Mouse (Mus musculus) E14TG2a.4 (cell line): ENCODE measurements around the gene Ppt2.
A peak's percentile ranks its signal among the peaks of the same experiment; 100 is the strongest.

ENCODE experiments used
- H3K27me3 ChIP-seq: 2 replicates; pipeline ENCODE4 v1.6.1; 2014; ENCODE audit warnings: low read length, control low read depth; ENCODE audit not compliant: insufficient read depth
- H3K36me3 ChIP-seq: 2 replicates; pipeline ENCODE4 v1.6.1; 2014; ENCODE audit warnings: low read length, control low read depth; ENCODE audit not compliant: insufficient read depth
- H3K4me1 ChIP-seq: replicated peaks from 2 replicates; pipeline ENCODE4 v1.6.1; 2014; ENCODE audit warnings: low read depth, low read length, control low read depth
- H3K4me3 ChIP-seq: replicated peaks from 2 replicates; pipeline ENCODE4 v1.5.1; 2014; ENCODE audit warnings: mild to moderate bottlenecking, low read length
- H3K9me3 ChIP-seq: 2 replicates; pipeline ENCODE4 v1.6.1; 2014; ENCODE audit warnings: low read length, control low read depth
- CTCF ChIP-seq: conservative IDR thresholded peaks from 2 replicates; pipeline ENCODE4 v1.5.1; 2014; ENCODE audit warnings: low read length
- NANOG ChIP-seq: IDR thresholded peaks from 2 replicates; pipeline ENCODE4 v1.6.1; 2014; ENCODE audit warnings: borderline replicate concordance, low read length, mixed read lengths
- POU5F1 ChIP-seq: IDR thresholded peaks from 2 replicates; pipeline ENCODE4 v1.6.1; 2014; ENCODE audit warnings: low read length, borderline replicate concordance

Ppt2 gene

GRCm38 (mm10) chr17:34652546-34652945 is 24.2 kb upstream of the Ppt2 start:
- H3K36me3 ChIP-seq: peaks cover 82% of the 10 kb centered on the region
- H3K4me3 ChIP-seq: no peak overlapping the region
- H3K4me1 ChIP-seq: peaks cover 76% of the 10 kb centered on the region
- no peaks in the 10 kb centered on the region for H3K9me3 ChIP-seq
- H3K27me3 ChIP-seq: no peaks in the 10 kb centered on the region
- TF ChIP-seq POU5F1 (no peak), NANOG (no peak), CTCF (no peak)

- peaks cover 82% of the 10 kb centered on the region for H3K36me3 ChIP-seq
- TF ChIP-seq CTCF (0 out of 2 replicates have a peak, but pooled peaks have one; percentile 2), POU5F1 (no peak), NANOG (no peak)
These were observed 23.4 kb upstream of the Ppt2 start for GRCm38 (mm10) chr17:34651507-34652221.

GRCm38 (mm10) chr17:34650781-34651180 is 22.5 kb upstream of the Ppt2 start:
- Histone ChIP-seq H3K4me3 (no peak overlapping the region), H3K9me3 (no peaks in the 10 kb centered on the region), H3K27me3 (no peaks in the 10 kb centered on the region), H3K36me3 (peaks cover 78% of the 10 kb centered on the region), H3K4me1 (peaks cover 71% of the 10 kb centered on the region)
- TF ChIP-seq POU5F1 (no peak), NANOG (no peak), CTCF (no peak)

More at GRCm38 (mm10) chr17:34651507-34652221, 23.4 kb upstream of the Ppt2 start:
- Histone ChIP-seq H3K27me3 (no peaks in the 10 kb centered on the region), H3K4me3 (no peak overlapping the region), H3K9me3 (no peaks in the 10 kb centered on the region), H3K4me1 (peaks cover 71% of the 10 kb centered on the region)

- no peak for TF ChIP-seq POU5F1
- TF ChIP-seq NANOG: no peak
- TF ChIP-seq CTCF: no peak
- Histone ChIP-seq H3K9me3 (no peaks in the 10 kb centered on the region), H3K4me1 (peaks cover 70% of the 10 kb centered on the region), H3K4me3 (no peak overlapping the region), H3K27me3 (no peaks in the 10 kb centered on the region), H3K36me3 (peaks cover 68% of the 10 kb centered on the region)
These were observed 21.0 kb upstream of the Ppt2 start for GRCm38 (mm10) chr17:34649106-34649864.

- H3K4me1 ChIP-seq: peaks cover 67% of the 10 kb centered on the region
- H3K4me3 ChIP-seq: peak overlapping the region; percentile 100
- TF ChIP-seq NANOG: no peak
- no peak for TF ChIP-seq CTCF
- TF ChIP-seq POU5F1: no peak
These were observed 20.0 kb upstream of the Ppt2 start for GRCm38 (mm10) chr17:34648141-34648890.

GRCm38 (mm10) chr17:34646906-34647787 is 18.8 kb upstream of the Ppt2 start, which contains the start of gene Atf6b:
Gene Atf6b (plus strand): TSS chr17:34647146.
- Histone ChIP-seq H3K4me3 (peak within 1 kb of the TSS; percentile 100), H3K4me1 (peaks cover 61% of the 10 kb centered on the region), H3K9me3 (no peaks in the 10 kb centered on the region), H3K36me3 (peaks cover 46% of the 10 kb centered on the region), H3K27me3 (no peaks in the 10 kb centered on the region)
- TF ChIP-seq CTCF (no peak), POU5F1 (no peak), NANOG (no peak)

More at GRCm38 (mm10) chr17:34648141-34648890, 20.0 kb upstream of the Ppt2 start:
- Histone ChIP-seq H3K36me3 (peaks cover 58% of the 10 kb centered on the region), H3K9me3 (no peaks in the 10 kb centered on the region), H3K27me3 (no peaks in the 10 kb centered on the region)

- Histone ChIP-seq H3K27me3 (no peaks in the 10 kb centered on the region), H3K4me1 (peaks cover 59% of the 10 kb centered on the region), H3K9me3 (no peaks in the 10 kb centered on the region), H3K36me3 (peaks cover 34% of the 10 kb centered on the region), H3K4me3 (peak overlapping the region; percentile 100)
- TF ChIP-seq POU5F1 (no peak), CTCF (no peak)
These were observed 17.7 kb upstream of the Ppt2 start for GRCm38 (mm10) chr17:34645831-34646511.
